Mouse (Mus musculus): ENCODE measurements around the gene Plekha6.

The Plekha6 gene

GRCm38 (mm10) chr1:133163820-133164431, at the start of gene Plekha6:
Gene Plekha6 (plus strand): TSS chr1:133164210.
- in situ Hi-C loops (cut with MboI; ENCODE audit: low pct_unique_long_range_greater_than_20kb in 1 of 2, low sequenced_read_pairs in 2 of 2, unreplicated experiment in 1 of 2), result no loop called here

- in situ Hi-C loops (cut with MboI; ENCODE audit: low pct_unique_long_range_greater_than_20kb in 1 of 2, low sequenced_read_pairs in 2 of 2, unreplicated experiment in 1 of 2), result no loop called here
These were observed 47.9 kb upstream of the Plekha6 start for GRCm38 (mm10) chr1:133116108-133116507.

GRCm38 (mm10) chr1:133118127-133118526, 45.9 kb upstream of the Plekha6 start:
- in situ Hi-C loops (cut with MboI; ENCODE audit: low pct_unique_long_range_greater_than_20kb in 1 of 2, low sequenced_read_pairs in 2 of 2, unreplicated experiment in 1 of 2), result no loop called here

- in situ Hi-C loops (cut with MboI; ENCODE audit: low pct_unique_long_range_greater_than_20kb in 1 of 2, low sequenced_read_pairs in 2 of 2, unreplicated experiment in 1 of 2), result no loop called here
These were observed 45.2 kb upstream of the Plekha6 start for GRCm38 (mm10) chr1:133118844-133119243.

- in situ Hi-C loops (cut with MboI; ENCODE audit: low pct_unique_long_range_greater_than_20kb in 1 of 2, low sequenced_read_pairs in 2 of 2, unreplicated experiment in 1 of 2), result no loop called here
These were observed 43.9 kb upstream of the Plekha6 start for GRCm38 (mm10) chr1:133119931-133120712.

GRCm38 (mm10) chr1:133121246-133121645, 42.8 kb upstream of the Plekha6 start:
- in situ Hi-C loops (cut with MboI; ENCODE audit: low pct_unique_long_range_greater_than_20kb in 1 of 2, low sequenced_read_pairs in 2 of 2, unreplicated experiment in 1 of 2), result no loop called here

GRCm38 (mm10) chr1:133124137-133124536, 39.9 kb upstream of the Plekha6 start:
- in situ Hi-C loops (cut with MboI; ENCODE audit: low pct_unique_long_range_greater_than_20kb in 1 of 2, low sequenced_read_pairs in 2 of 2, unreplicated experiment in 1 of 2), result no loop called here

- in situ Hi-C loops (cut with MboI; ENCODE audit: low pct_unique_long_range_greater_than_20kb in 1 of 2, low sequenced_read_pairs in 2 of 2, unreplicated experiment in 1 of 2), result no loop called here
These were observed 38.2 kb upstream of the Plekha6 start for GRCm38 (mm10) chr1:133125640-133126364.

GRCm38 (mm10) chr1:133126365-133126740, 37.7 kb upstream of the Plekha6 start:
- in situ Hi-C loops (cut with MboI; ENCODE audit: low pct_unique_long_range_greater_than_20kb in 1 of 2, low sequenced_read_pairs in 2 of 2, unreplicated experiment in 1 of 2), result no loop called here

GRCm38 (mm10) chr1:133127328-133127727, 36.7 kb upstream of the Plekha6 start:
- in situ Hi-C loops (cut with MboI; ENCODE audit: low pct_unique_long_range_greater_than_20kb in 1 of 2, low sequenced_read_pairs in 2 of 2, unreplicated experiment in 1 of 2), result no loop called here

GRCm38 (mm10) chr1:133129471-133130221, 34.4 kb upstream of the Plekha6 start:
- in situ Hi-C loops (cut with MboI; ENCODE audit: low pct_unique_long_range_greater_than_20kb in 1 of 2, low sequenced_read_pairs in 2 of 2, unreplicated experiment in 1 of 2), result no loop called here

GRCm38 (mm10) chr1:133130638-133131560, 33.1 kb upstream of the Plekha6 start, which contains the start of gene Ppp1r15b:
Gene Ppp1r15b (plus strand): TSS chr1:133131143.
- in situ Hi-C loops (cut with MboI; ENCODE audit: low pct_unique_long_range_greater_than_20kb in 1 of 2, low sequenced_read_pairs in 2 of 2, unreplicated experiment in 1 of 2), result no loop called here

- in situ Hi-C loops (cut with MboI; ENCODE audit: low pct_unique_long_range_greater_than_20kb in 1 of 2, low sequenced_read_pairs in 2 of 2, unreplicated experiment in 1 of 2), result no loop called here
These were observed 32.5 kb upstream of the Plekha6 start for GRCm38 (mm10) chr1:133131561-133131905.

- in situ Hi-C loops (cut with MboI; ENCODE audit: low pct_unique_long_range_greater_than_20kb in 1 of 2, low sequenced_read_pairs in 2 of 2, unreplicated experiment in 1 of 2), result no loop called here
These were observed 32.1 kb upstream of the Plekha6 start for GRCm38 (mm10) chr1:133131936-133132335.

GRCm38 (mm10) chr1:133132388-133133326, 31.4 kb upstream of the Plekha6 start:
- in situ Hi-C loops (cut with MboI; ENCODE audit: low pct_unique_long_range_greater_than_20kb in 1 of 2, low sequenced_read_pairs in 2 of 2, unreplicated experiment in 1 of 2), result no loop called here

GRCm38 (mm10) chr1:133133425-133133824, 30.6 kb upstream of the Plekha6 start:
- in situ Hi-C loops (cut with MboI; ENCODE audit: low pct_unique_long_range_greater_than_20kb in 1 of 2, low sequenced_read_pairs in 2 of 2, unreplicated experiment in 1 of 2), result no loop called here

GRCm38 (mm10) chr1:133134071-133134470, 29.9 kb upstream of the Plekha6 start:
- in situ Hi-C loops (cut with MboI; ENCODE audit: low pct_unique_long_range_greater_than_20kb in 1 of 2, low sequenced_read_pairs in 2 of 2, unreplicated experiment in 1 of 2), result no loop called here
